Comparison of ENCODE assay signal across 16 mouse cellular contexts in the genomic region with DNA sequence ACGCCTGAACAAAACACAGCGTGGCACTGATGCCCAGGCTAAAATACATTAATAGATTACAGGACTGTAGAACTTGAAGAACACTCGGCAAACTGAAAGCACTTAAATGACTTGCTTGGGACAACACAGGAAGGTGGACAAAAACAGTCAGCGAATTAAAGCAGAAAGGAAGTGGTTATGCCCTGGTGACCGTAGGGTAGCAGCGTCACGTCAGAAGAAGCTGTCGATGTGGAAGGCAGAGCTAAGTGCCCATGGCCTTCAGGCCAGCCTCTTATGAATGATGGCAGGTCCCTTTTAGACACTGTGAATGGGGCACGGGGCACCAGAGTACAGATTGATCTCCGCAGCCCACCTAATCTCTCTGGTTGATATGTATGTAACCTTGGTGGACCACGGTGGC.
"Had no signal": no experiment of that assay in that cellular context is flagged by ENCODE, and none has a peak within 500 bp of the region (broad histone marks: within the 10 kb centered on the region; RNA-seq: fewer than 3 reads in every experiment).

No protein-coding gene starts in this region.

- H3K4me1 ChIP-seq: lung, embryonic 15.5 days had no signal

- H3K27ac ChIP-seq: liver, embryonic 13.5 days; liver, embryonic 15.5 days; lung, embryonic 15.5 days; macrophage; neural tube, embryonic 12.5 days had no signal

- H3K36me3 ChIP-seq: liver, embryonic 13.5 days; lung, embryonic 15.5 days had no signal

- H3K9ac ChIP-seq: liver, embryonic 13.5 days; liver, embryonic 15.5 days; liver, postnatal 0 days; lung, embryonic 15.5 days; neural tube, embryonic 12.5 days had no signal

- H3K27me3 ChIP-seq: liver, embryonic 13.5 days; liver, embryonic 15.5 days; lung, embryonic 15.5 days; neural tube, embryonic 12.5 days had no signal

- H3K4me2 ChIP-seq: liver, embryonic 13.5 days; liver, embryonic 15.5 days; lung, embryonic 15.5 days; neural tube, embryonic 12.5 days had no signal

- H3K4me3 ChIP-seq: liver, embryonic 13.5 days; liver, embryonic 15.5 days; lung, embryonic 15.5 days; neural tube, embryonic 12.5 days had no signal

- ATAC-seq: liver, postnatal 0 days; lung, postnatal 0 days; midbrain, embryonic 16.5 days had no signal

- H3K9me3 ChIP-seq: liver, embryonic 13.5 days; liver, embryonic 15.5 days; lung, embryonic 15.5 days; neural tube, embryonic 12.5 days had no signal

- DNase-seq: liver, embryonic 13.5 days; liver, postnatal 0 days; lung, adult 2 months; lung, postnatal 14 days; lung, postnatal 36 days; midbrain, embryonic 14.5 days; right cerebral cortex, postnatal 14 days; thymus, adult 18-20 months; thymus, postnatal 14 days; thymus, postnatal 36 days had no signal
